10 mouse cellular contexts compared by ENCODE assay signal in genomic region chr9:63535042-63535441, GRCm38 (mm10).
DNase-seq lines count a peak whose midpoint lies in the region; ATAC-seq and TF ChIP-seq lines count a peak whose summit lies in the region.
"Had no signal": no experiment of that assay in that cellular context is flagged by ENCODE, and none has a peak within 500 bp of the region (broad histone marks: within the 10 kb centered on the region; RNA-seq: fewer than 3 reads in every experiment).

No protein-coding gene starts in this region.

- intact Hi-C loops in heart, adult 2 months (cut with DNase I) = no loop called here

- peak; percentile 72 for ATAC-seq in hindbrain, postnatal 0 days
- peak; percentile 69; the same call in 1 of the 2 replicates for ATAC-seq in midbrain, postnatal 0 days (ENCODE audit: low FRiP score)
- no peak for ATAC-seq in kidney, embryonic 14.5 days (ENCODE audit: low FRiP score, low TSS enrichment)

- no peak for TF ChIP-seq POLR2A in heart, adult 2 months (IDR thresholded peaks at IDR 0.05; ENCODE audit: insufficient read depth, low read depth, low read length)

- H3K9ac ChIP-seq in hindbrain, postnatal 0 days (replicated peaks; ENCODE audit: low read length) = no peak overlapping the region
- no peak overlapping the region for H3K9ac ChIP-seq in midbrain, postnatal 0 days (replicated peaks; ENCODE audit: low read length, poor library complexity, severe bottlenecking)
- no peak overlapping the region for H3K9ac ChIP-seq in kidney, embryonic 14.5 days (ENCODE audit: low read depth, low read length)
- no peak overlapping the region for H3K9ac ChIP-seq in heart, adult 2 months (ENCODE audit: low read depth, low read length)

- H3K4me3 ChIP-seq in hindbrain, postnatal 0 days (ENCODE audit: low read length) = no peak overlapping the region
- no peak overlapping the region for H3K4me3 ChIP-seq in midbrain, postnatal 0 days (ENCODE audit: low read depth, low read length)
- H3K4me3 ChIP-seq in kidney, embryonic 14.5 days (ENCODE audit: low read length) = no peak overlapping the region
- no peak overlapping the region for H3K4me3 ChIP-seq in heart, adult 2 months

- WGBS in hindbrain, postnatal 0 days = 24% methylated on average over 6 of the region's 6 CpGs
- WGBS in midbrain, postnatal 0 days = 13% methylated on average over 6 of the region's 6 CpGs
- WGBS in kidney, embryonic 14.5 days = 69% methylated on average over 6 of the region's 6 CpGs
- 73% methylated on average over 6 of the region's 6 CpGs for WGBS in heart, adult 2 months

- TF ChIP-seq CTCF in hindbrain, postnatal 0 days (IDR thresholded peaks at IDR 0.05; ENCODE audit: low read depth) = no peak
- TF ChIP-seq CTCF in midbrain, postnatal 0 days (IDR thresholded peaks at IDR 0.05) = no peak
- TF ChIP-seq CTCF in heart, adult 2 months (IDR thresholded peaks at IDR 0.05) = no peak

- H3K36me3 ChIP-seq in hindbrain, postnatal 0 days (ENCODE audit: insufficient read depth, low read length) = no peaks in the 10 kb centered on the region
- H3K36me3 ChIP-seq in midbrain, postnatal 0 days (ENCODE audit: insufficient read depth, low read length) = no peaks in the 10 kb centered on the region
- H3K36me3 ChIP-seq in kidney, embryonic 14.5 days (ENCODE audit: control insufficient read depth, insufficient read depth, low read length) = no peaks in the 10 kb centered on the region
- H3K36me3 ChIP-seq in heart, adult 2 months (ENCODE audit: control insufficient read depth, insufficient read depth, low read length) = no peaks in the 10 kb centered on the region

- no peaks in the 10 kb centered on the region for H3K79me2 ChIP-seq in heart, adult 2 months (replicated peaks; ENCODE audit: control insufficient read depth, insufficient read depth, low read length)

- 0 out of 2 replicates have a peak, but pooled peaks cover 7% of the 10 kb centered on the region for H3K27me3 ChIP-seq in hindbrain, postnatal 0 days (ENCODE audit: insufficient read depth, low read length)
- no peaks in the 10 kb centered on the region for H3K27me3 ChIP-seq in midbrain, postnatal 0 days (ENCODE audit: insufficient read depth, low read length)
- H3K27me3 ChIP-seq in kidney, embryonic 14.5 days (ENCODE audit: control insufficient read depth, insufficient read depth, low read length) = no peaks in the 10 kb centered on the region
- H3K27me3 ChIP-seq in heart, adult 2 months (ENCODE audit: control insufficient read depth, insufficient read depth, low read length) = no peaks in the 10 kb centered on the region

- H3K4me2 ChIP-seq in hindbrain, postnatal 0 days (ENCODE audit: low read depth, low read length) = no peak overlapping the region
- no peak overlapping the region for H3K4me2 ChIP-seq in midbrain, postnatal 0 days (ENCODE audit: low read depth, low read length, poor library complexity, severe bottlenecking)
- no peak overlapping the region for H3K4me2 ChIP-seq in kidney, embryonic 14.5 days (replicated peaks; ENCODE audit: low read depth, low read length)

- H3K4me1 ChIP-seq in hindbrain, postnatal 0 days (ENCODE audit: insufficient read depth, low read length) = 0 out of 2 replicates have a peak, but pooled peaks cover 13% of the 10 kb centered on the region
- H3K4me1 ChIP-seq in midbrain, postnatal 0 days (ENCODE audit: insufficient read depth, low read length) = peaks cover 15% of the 10 kb centered on the region
- peaks cover 9% of the 10 kb centered on the region for H3K4me1 ChIP-seq in kidney, embryonic 14.5 days (ENCODE audit: control insufficient read depth, insufficient read depth, low read length)
- H3K4me1 ChIP-seq in heart, adult 2 months (ENCODE audit: control insufficient read depth, insufficient read depth, low read length) = no peaks in the 10 kb centered on the region

- TF ChIP-seq EP300 in heart, adult 2 months (IDR thresholded peaks at IDR 0.05; ENCODE audit: insufficient read depth, low read depth, low read length) = no peak

- H3K27ac ChIP-seq in hindbrain, postnatal 0 days = peak overlapping the region; percentile 28; the same call in 1 of the 2 replicates
- peak overlapping the region; percentile 12; the same call in 1 of the 2 replicates for H3K27ac ChIP-seq in midbrain, postnatal 0 days (ENCODE audit: low read depth, low read length)
- H3K27ac ChIP-seq in kidney, embryonic 14.5 days (ENCODE audit: low read depth, low read length) = no peak overlapping the region; the same call in 1 of the 2 replicates
- no peak overlapping the region for H3K27ac ChIP-seq in heart, adult 2 months

- H3K9me3 ChIP-seq in hindbrain, postnatal 0 days (ENCODE audit: low read length) = no peaks in the 10 kb centered on the region
- no peaks in the 10 kb centered on the region for H3K9me3 ChIP-seq in midbrain, postnatal 0 days (ENCODE audit: low read length)
- no peaks in the 10 kb centered on the region for H3K9me3 ChIP-seq in kidney, embryonic 14.5 days (ENCODE audit: control insufficient read depth, low read length)

- peak; percentile 56 to 67 for DNase-seq in cerebellum, postnatal 10 days
- DNase-seq in cerebellum, adult 11 months = no peak
- DNase-seq in embryo, embryonic 9.5 days (ENCODE audit: extremely low spot score) = peak; percentile 19
- DNase-seq in hindbrain, postnatal 0 days (ENCODE audit: low spot score) = peak; percentile 78
- peak; percentile 81 for DNase-seq in midbrain, postnatal 0 days (ENCODE audit: low spot score)
- DNase-seq in kidney, postnatal 36 days = no peak
- DNase-seq in heart, adult 2 months = no peak
- DNase-seq: cerebellum, adult 11-12 months; thymus, postnatal 14 days had no signal

Comparison
In these comparisons a context has a peak if more than half of its experiments do, and no peak if none do; other contexts are left out.
1. DNase-seq: peak in cerebellum, postnatal 10 days (2 of 2), embryo, embryonic 9.5 days (single experiment), hindbrain, postnatal 0 days (single experiment) and midbrain, postnatal 0 days (single experiment); none in cerebellum, adult 11 months (single experiment), kidney, postnatal 36 days (0 of 2) and heart, adult 2 months (0 of 2).
2. H3K27ac ChIP-seq: peak in hindbrain, postnatal 0 days (single experiment) and midbrain, postnatal 0 days (single experiment); none in kidney, embryonic 14.5 days (single experiment) and heart, adult 2 months (single experiment).